Mouse (Mus musculus) frontal cortex, adult 2 months (tissue): ENCODE measurements around the gene Pkmyt1. TPM values are rescaled to one million over a fixed set of nuclear protein-coding genes. Genes with fewer than 3 reads are reported as not detected.
"Not testable (repeated sequence)": the region's sequence is repeated elsewhere in the genome, so short reads cannot be mapped to it uniquely, and the experiment has no call there.

Source experiments
- DNase-seq, 2 experiments: peaks; one replicate each; pipeline ENCODE4 v3.0.0; 2022; ENCODE audit warnings: low spot score in 1 of 2; ENCODE audit errors: extremely low spot score in 1 of 2
- polyA plus RNA-seq: library from polyadenylated mRNA; depleted of rRNA; stranded (reverse); fragments of >200 nt; gene quantifications from 2 replicates; pipeline ENCODE4 v1.2.3, GENCODE M21; 2012

Pkmyt1 gene
- polyA plus RNA-seq, 1 experiment = 8.7 TPM

- DNase-seq = no peak
Measured at GRCm38 (mm10) chr17:23746311-23746710, 20.2 kb downstream of the Pkmyt1 start.

- no peak for DNase-seq
Measured at GRCm38 (mm10) chr17:23746767-23747166, 20.6 kb downstream of the Pkmyt1 start.

GRCm38 (mm10) chr17:23747471-23747870, 21.3 kb downstream of the Pkmyt1 start:
- DNase-seq = no peak

- DNase-seq = no peak
Measured at GRCm38 (mm10) chr17:23748026-23748425, 21.9 kb downstream of the Pkmyt1 start.

- peak in 1 of 2 experiments; percentile 91 for DNase-seq
Measured at GRCm38 (mm10) chr17:23748631-23749391, 22.7 kb downstream of the Pkmyt1 start.

GRCm38 (mm10) chr17:23749400-23750191, 23.5 kb downstream of the Pkmyt1 start:
- DNase-seq = no peak

- DNase-seq = no peak
Measured at GRCm38 (mm10) chr17:23755689-23756088, 29.6 kb downstream of the Pkmyt1 start.

- DNase-seq = no peak
Measured at GRCm38 (mm10) chr17:23757581-23757980, 31.4 kb downstream of the Pkmyt1 start.

GRCm38 (mm10) chr17:23758801-23759200, 32.7 kb downstream of the Pkmyt1 start:
- DNase-seq = no peak

- no peak for DNase-seq
Measured at GRCm38 (mm10) chr17:23760231-23760630, 34.1 kb downstream of the Pkmyt1 start.

- no peak for DNase-seq
Measured at GRCm38 (mm10) chr17:23761155-23761554, 35.0 kb downstream of the Pkmyt1 start.

GRCm38 (mm10) chr17:23762976-23763375, 36.8 kb downstream of the Pkmyt1 start:
- DNase-seq = no peak

GRCm38 (mm10) chr17:23770493-23770892, 44.4 kb downstream of the Pkmyt1 start:
- peak in 1 of 2 experiments; percentile 38 for DNase-seq

- peak in 1 of 2 experiments; percentile 40 for DNase-seq
Measured at GRCm38 (mm10) chr17:23770896-23771283, 44.8 kb downstream of the Pkmyt1 start.

- DNase-seq = peak; percentile 99
Measured at GRCm38 (mm10) chr17:23771284-23772218, 45.4 kb downstream of the Pkmyt1 start, which contains the start of gene Flywch1. Gene Flywch1 (minus strand): TSS chr17:23771602.

- DNase-seq = not testable (repeated sequence)
Measured at GRCm38 (mm10) chr17:23772219-23772556, 46.1 kb downstream of the Pkmyt1 start.

GRCm38 (mm10) chr17:23773676-23774075, 47.5 kb downstream of the Pkmyt1 start:
- no peak for DNase-seq

GRCm38 (mm10) chr17:23774090-23774489, 48.0 kb downstream of the Pkmyt1 start:
- peak; percentile 67 to 86 for DNase-seq

- DNase-seq = no peak
Measured at GRCm38 (mm10) chr17:23776216-23776615, 50.1 kb downstream of the Pkmyt1 start.

GRCm38 (mm10) chr17:23777141-23777540, 51.0 kb downstream of the Pkmyt1 start:
- DNase-seq = no peak

GRCm38 (mm10) chr17:23778447-23778846, 52.3 kb downstream of the Pkmyt1 start:
- no peak for DNase-seq
